Comparison of ENCODE assay signal across 8 mouse cellular contexts in genomic region chr7:49751148-49751547, GRCm38 (mm10). TPM values are rescaled to one million over a fixed set of nuclear protein-coding genes. Genes with fewer than 3 reads are reported as not detected.
DNase-seq lines count a peak whose midpoint lies in the region; ATAC-seq and TF ChIP-seq lines count a peak whose summit lies in the region.

No protein-coding gene starts in this region.

- peaks cover 8% of the 10 kb centered on the region; the same call in 1 of the 2 replicates for H3K4me1 ChIP-seq in liver, postnatal 0 days (ENCODE audit: insufficient read depth)
- H3K4me1 ChIP-seq in liver, embryonic 11.5 days (replicated peaks; ENCODE audit: control insufficient read depth, insufficient read depth, low read length), result no peaks in the 10 kb centered on the region

- TF ChIP-seq CTCF in liver, postnatal 0 days (IDR thresholded peaks at IDR 0.05; ENCODE audit: low read depth), result peak; percentile 84

- DNase-seq in cerebellum, adult 8-10 months, result peak; percentile 16
- no peak for DNase-seq in cerebellum, adult 11 months
- no peak for DNase-seq in liver, postnatal 0 days
- DNase-seq in liver, embryonic 11.5 days (ENCODE audit: low spot score), result no peak
- DNase-seq in ovary, postnatal 10 days (ENCODE audit: low spot score), result no peak

- no peak for ATAC-seq in liver, postnatal 0 days
- ATAC-seq in liver, embryonic 11.5 days (replicated peaks; ENCODE audit: low FRiP score), result no peak
- ATAC-seq in activated CD4-positive, CD25-positive, alpha-beta regulatory T cell, adult 4 months, result peak; percentile 43
- peak; percentile 60 for ATAC-seq in granulocyte monocyte progenitor cell, adult 5-6 weeks (replicated peaks; ENCODE audit: poor library complexity, severe bottlenecking)
- ATAC-seq in megakaryocyte, adult 5-6 weeks (ENCODE audit: poor library complexity, severe bottlenecking), result peak; percentile 77

- no peak overlapping the region for H3K9ac ChIP-seq in liver, postnatal 0 days (replicated peaks)
- H3K9ac ChIP-seq in liver, embryonic 11.5 days (ENCODE audit: low read depth, low read length), result no peak overlapping the region

- no peak for TF ChIP-seq EP300 in liver, postnatal 0 days (IDR thresholded peaks at IDR 0.05; ENCODE audit: low read depth)

- WGBS in liver, postnatal 0 days (ENCODE audit: insufficient replicate concordance), result 12% methylated on average over 4 of the region's 4 CpGs
- WGBS in liver, embryonic 11.5 days, result 7% methylated on average over 4 of the region's 4 CpGs

- no peaks in the 10 kb centered on the region for H3K36me3 ChIP-seq in liver, postnatal 0 days (replicated peaks; ENCODE audit: insufficient read depth, low read length)
- no peaks in the 10 kb centered on the region for H3K36me3 ChIP-seq in liver, embryonic 11.5 days (ENCODE audit: control insufficient read depth, insufficient read depth, low read length)

- no peak overlapping the region for H3K27ac ChIP-seq in liver, postnatal 0 days (ENCODE audit: low read depth)
- no peak overlapping the region for H3K27ac ChIP-seq in liver, embryonic 11.5 days (ENCODE audit: low read depth, low read length)

- H3K27me3 ChIP-seq in liver, postnatal 0 days (ENCODE audit: insufficient read depth, low read length), result 0 out of 2 replicates have a peak, but pooled peaks cover 4% of the 10 kb centered on the region
- H3K27me3 ChIP-seq in liver, embryonic 11.5 days (replicated peaks; ENCODE audit: control insufficient read depth, insufficient read depth, low read length), result no peaks in the 10 kb centered on the region

- no peak overlapping the region for H3K4me3 ChIP-seq in liver, postnatal 0 days (ENCODE audit: low read depth, low read length)
- no peak overlapping the region for H3K4me3 ChIP-seq in liver, embryonic 11.5 days (ENCODE audit: low read depth, low read length)

- no peaks in the 10 kb centered on the region for H3K9me3 ChIP-seq in liver, postnatal 0 days (ENCODE audit: low read length)
- H3K9me3 ChIP-seq in liver, embryonic 11.5 days (ENCODE audit: control insufficient read depth, low read length), result no peaks in the 10 kb centered on the region

- no peak overlapping the region for H3K4me2 ChIP-seq in liver, postnatal 0 days (ENCODE audit: low read depth, low read length)
- H3K4me2 ChIP-seq in liver, embryonic 11.5 days, result no peak overlapping the region

RNA-seq across cellular contexts. Expression of gene Htatip2, which starts 7.8 kb away (rescaled TPM):
- 56.7 and 65.5 TPM in 2 replicates for polyA plus RNA-seq in liver, postnatal 0 days (2015; fragmentation: Nextera tagmentation; extraction: Ambion mirVana)
- polyA plus RNA-seq in liver, embryonic 11.5 days (2014; fragmentation: Nextera tagmentation; extraction: Ambion mirVana), result 26.1 and 30.1 TPM in 2 replicates
- polyA plus RNA-seq in activated CD4-positive, CD25-positive, alpha-beta regulatory T cell, adult 4 months (2017; shearing (Covaris generic)), result 10 to 100 TPM; 38.4 to 46.6 TPM
- total RNA-seq in granulocyte monocyte progenitor cell, adult 5-6 weeks (2014; fragmentation: Nextera tagmentation), result 19.9 and 23.1 TPM in 2 replicates
- 12.7 and 14.2 TPM in 2 replicates for total RNA-seq in granulocyte monocyte progenitor cell, adult 5-6 weeks (2017)
- total RNA-seq in megakaryocyte, adult 5-6 weeks (2015), result 27.5 and 28.2 TPM in 2 replicates
- 24.7 and 33.0 TPM in 2 replicates for total RNA-seq in megakaryocyte, adult 5-6 weeks (2017)

RNA-seq across cellular contexts. Expression of gene Prmt3, which starts 27.0 kb away (rescaled TPM):
- polyA plus RNA-seq in liver, postnatal 0 days (2015; fragmentation: Nextera tagmentation; extraction: Ambion mirVana), result 14.6 and 16.2 TPM in 2 replicates
- 65.0 and 71.6 TPM in 2 replicates for polyA plus RNA-seq in liver, embryonic 11.5 days (2014; fragmentation: Nextera tagmentation; extraction: Ambion mirVana)
- 10 to 100 TPM in 1 of 2 experiments, 1 to 10 TPM in 1; 9.1 to 13.9 TPM for polyA plus RNA-seq in activated CD4-positive, CD25-positive, alpha-beta regulatory T cell, adult 4 months (2017; shearing (Covaris generic))
- total RNA-seq in granulocyte monocyte progenitor cell, adult 5-6 weeks (2014; fragmentation: Nextera tagmentation), result 67.7 and 79.0 TPM in 2 replicates
- total RNA-seq in granulocyte monocyte progenitor cell, adult 5-6 weeks (2017), result 56.3 and 57.4 TPM in 2 replicates
- 39.2 and 41.2 TPM in 2 replicates for total RNA-seq in megakaryocyte, adult 5-6 weeks (2015)
- total RNA-seq in megakaryocyte, adult 5-6 weeks (2017), result 30.2 and 33.9 TPM in 2 replicates

Comparison
In these comparisons a context has a peak if more than half of its experiments do, and no peak if none do; other contexts are left out.
1. ATAC-seq: peak in activated CD4-positive, CD25-positive, alpha-beta regulatory T cell, adult 4 months (single experiment), granulocyte monocyte progenitor cell, adult 5-6 weeks (single experiment) and megakaryocyte, adult 5-6 weeks (single experiment); none in liver, postnatal 0 days (single experiment) and liver, embryonic 11.5 days (single experiment).